Mouse (Mus musculus): ENCODE measurements around the gene Eml2.
A peak's percentile ranks its signal among the peaks of the same experiment; 100 is the strongest.

The Eml2 gene

DNA sequence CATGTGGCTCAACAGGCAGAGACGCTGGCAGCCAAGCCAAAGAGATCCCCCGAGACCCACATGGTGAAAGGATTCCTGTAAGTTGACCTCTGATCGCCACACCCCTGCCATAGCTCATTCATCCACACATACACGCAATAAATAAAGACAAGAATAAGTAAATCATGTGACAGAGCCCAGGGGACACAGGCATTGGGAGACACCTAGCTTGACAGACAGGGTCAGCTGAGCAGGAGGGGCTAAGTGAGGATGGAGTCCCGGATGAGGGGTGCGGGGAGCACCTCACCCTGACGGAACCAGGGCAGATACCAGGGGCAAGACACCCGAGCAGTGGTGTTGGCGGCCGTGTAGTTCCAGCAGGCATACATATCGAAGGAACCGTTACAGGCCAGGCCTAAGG, 12.5 kb upstream of the Eml2 start:
- DNase-seq: no peak

GRCm38 (mm10) chr7:19164189-19164588, 12.0 kb upstream of the Eml2 start:
- no peak for DNase-seq

- no peak for DNase-seq
Measured at GRCm38 (mm10) chr7:19164978-19165377, 11.2 kb upstream of the Eml2 start.

DNA sequence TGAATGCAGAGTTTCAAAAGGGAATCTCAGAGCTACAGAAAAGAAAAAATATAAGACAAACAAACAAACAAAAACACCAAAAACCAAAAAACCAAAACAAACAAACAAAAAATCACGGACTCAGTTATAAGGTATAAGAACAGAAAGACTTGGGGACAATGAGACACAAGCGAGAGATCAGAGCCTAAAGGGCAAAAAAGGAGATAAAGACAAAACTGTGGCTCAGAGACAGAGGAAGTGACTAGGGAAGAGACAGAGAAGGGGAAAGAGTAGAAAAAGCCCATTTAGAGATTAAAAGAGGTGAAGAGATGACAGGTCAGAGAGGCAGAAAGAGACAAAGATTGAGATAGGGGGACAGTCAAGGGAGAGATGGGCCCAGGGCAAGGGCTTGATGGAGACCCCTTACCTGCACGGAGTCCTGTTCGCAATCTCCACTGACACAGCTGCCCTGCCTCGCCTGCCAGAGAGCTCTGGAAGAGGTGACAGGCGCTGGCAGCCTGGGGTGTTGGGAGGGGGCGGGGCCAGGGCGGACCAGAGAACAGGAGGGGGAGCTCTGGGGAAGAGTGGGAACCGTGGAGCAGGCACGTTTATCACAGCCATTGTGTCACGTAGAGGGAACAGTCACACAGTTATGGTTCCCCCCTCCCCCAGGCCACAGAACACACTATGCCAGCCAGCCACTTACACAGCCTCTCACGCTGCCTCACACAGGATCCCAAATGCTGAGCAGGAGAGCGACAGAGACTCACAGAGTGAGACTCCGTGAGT, 10.4 kb upstream of the Eml2 start, which contains the start of gene Gipr:
Gene Gipr, minus strand, starts transcription at position 472 of the 768 bp plus-strand sequence.
- no peak for DNase-seq

- no peak for DNase-seq
Measured at GRCm38 (mm10) chr7:19166990-19167389, 9.2 kb upstream of the Eml2 start.

- DNase-seq: no peak
Measured at GRCm38 (mm10) chr7:19169506-19169905, 6.7 kb upstream of the Eml2 start.

- DNase-seq: no peak
Measured at GRCm38 (mm10) chr7:19170142-19170541, 6.1 kb upstream of the Eml2 start.

DNA sequence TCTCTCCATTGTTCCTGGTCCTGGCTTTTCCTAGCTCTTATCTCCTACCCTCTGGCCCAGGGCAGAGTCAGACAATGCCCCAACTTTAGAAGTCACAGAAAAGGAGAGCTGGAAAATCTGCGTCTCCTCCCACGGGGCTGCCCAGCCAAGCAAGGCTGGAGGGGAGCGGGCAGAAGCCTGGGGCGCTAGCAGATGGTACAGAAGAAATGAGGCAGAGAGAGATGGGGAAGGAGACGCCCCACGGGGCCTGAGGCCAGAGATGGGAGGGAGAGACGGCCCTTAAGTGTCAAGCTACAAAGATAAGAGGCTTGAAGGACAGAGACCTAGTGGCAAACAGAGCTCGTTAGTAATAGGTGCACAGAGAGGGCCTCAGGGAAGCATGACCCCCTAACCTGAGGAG, 4.4 kb upstream of the Eml2 start:
- DNase-seq: peak; percentile 46 to 52

GRCm38 (mm10) chr7:19172874-19173273, 3.3 kb upstream of the Eml2 start:
- peak; percentile 69 to 74 for DNase-seq

- DNase-seq: no peak
Measured at GRCm38 (mm10) chr7:19176516-19176947, 311 bp downstream of the Eml2 start.

DNA sequence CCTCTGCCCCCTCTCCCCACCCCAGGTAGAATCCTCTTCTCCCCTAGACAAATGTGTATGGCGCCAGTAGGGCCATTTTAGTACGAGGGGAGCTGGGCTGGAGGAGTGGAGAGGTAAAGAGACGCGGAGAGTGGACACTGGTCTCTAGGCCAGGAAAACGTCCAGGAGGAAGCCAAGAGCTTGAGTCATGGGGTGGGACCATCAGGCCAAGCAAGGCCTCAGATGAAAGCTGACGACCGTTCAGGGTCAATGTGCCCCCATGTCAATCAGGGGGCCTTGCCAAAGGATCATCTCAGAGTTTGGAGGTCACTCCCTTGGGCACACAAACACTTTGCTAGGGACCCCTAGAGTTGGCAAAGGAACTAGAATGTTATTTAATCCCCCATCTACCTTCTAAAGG, 995 bp downstream of the Eml2 start:
- DNase-seq: peak; percentile 25 to 35

DNA sequence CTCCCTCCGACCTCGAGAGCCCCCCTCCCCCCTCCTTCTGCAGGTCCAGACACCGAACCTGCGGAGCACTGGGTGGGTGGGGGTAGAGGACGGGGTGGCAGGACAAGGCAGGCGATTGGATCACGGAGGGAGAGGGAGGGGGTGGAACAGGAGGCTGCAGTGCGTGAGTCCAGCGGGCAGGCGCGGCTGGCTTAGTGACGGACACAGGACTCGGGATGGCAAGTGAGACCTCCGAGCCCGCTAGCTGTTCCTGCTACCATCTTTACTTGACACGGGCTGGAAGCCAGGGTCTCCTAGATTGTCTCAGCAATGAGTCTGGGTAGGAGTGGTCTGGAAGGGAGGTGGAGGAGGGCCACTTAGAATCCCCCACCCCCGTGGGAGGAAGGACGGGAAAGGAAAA, 1.8 kb downstream of the Eml2 start:
- DNase-seq: peak; percentile 48 to 58

GRCm38 (mm10) chr7:19178443-19179092, 2.3 kb downstream of the Eml2 start:
- peak; percentile 87 to 91 for DNase-seq

DNA sequence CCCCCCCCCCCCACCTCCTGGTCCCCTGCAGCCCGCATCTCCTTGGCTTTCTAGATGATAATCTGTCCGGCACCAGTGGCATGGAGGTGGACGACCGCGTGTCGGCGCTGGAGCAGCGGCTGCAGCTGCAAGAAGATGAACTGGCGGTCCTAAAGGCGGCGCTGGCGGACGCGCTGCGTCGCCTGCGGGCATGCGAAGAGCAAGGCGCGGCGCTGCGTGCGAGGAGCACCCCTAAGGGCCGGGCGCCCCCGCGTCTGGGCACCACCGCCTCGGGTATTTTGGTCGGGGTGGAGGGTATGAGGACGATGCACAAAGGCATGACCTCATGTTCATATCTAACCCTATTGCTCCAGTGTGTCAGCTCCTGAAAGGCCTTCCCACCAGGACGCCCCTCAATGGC, 3.0 kb downstream of the Eml2 start:
- DNase-seq: peak; percentile 57 to 66

- DNase-seq: no peak
Measured at GRCm38 (mm10) chr7:19179936-19180335, 3.7 kb downstream of the Eml2 start.

- no peak for DNase-seq
Measured at GRCm38 (mm10) chr7:19180862-19181429, 4.7 kb downstream of the Eml2 start.

- DNase-seq: no peak
Measured at GRCm38 (mm10) chr7:19184250-19184649, 8.0 kb downstream of the Eml2 start.

DNA sequence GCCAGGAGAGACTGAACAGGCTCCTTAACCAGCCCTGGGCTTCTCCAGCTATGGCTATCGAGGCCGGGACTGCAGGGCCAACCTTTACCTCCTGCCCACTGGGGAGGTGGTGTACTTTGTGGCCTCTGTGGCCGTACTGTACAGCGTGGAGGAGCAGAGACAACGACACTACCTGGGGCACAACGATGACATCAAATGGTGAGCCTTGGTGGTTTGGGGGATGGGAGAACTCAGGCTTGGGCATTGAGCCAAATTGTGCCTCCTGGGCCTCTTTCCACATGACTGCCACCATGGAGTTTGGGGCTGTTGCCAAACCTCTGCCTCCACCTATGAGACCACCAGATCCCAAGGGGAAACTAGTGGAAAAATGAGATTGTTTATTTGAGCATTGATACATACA, 8.5 kb downstream of the Eml2 start:
- no peak for DNase-seq

GRCm38 (mm10) chr7:19194676-19195075, 18.5 kb downstream of the Eml2 start:
- no peak for DNase-seq

- DNase-seq: peak; percentile 35 to 54
Measured at GRCm38 (mm10) chr7:19196676-19197075, 20.5 kb downstream of the Eml2 start.

DNA sequence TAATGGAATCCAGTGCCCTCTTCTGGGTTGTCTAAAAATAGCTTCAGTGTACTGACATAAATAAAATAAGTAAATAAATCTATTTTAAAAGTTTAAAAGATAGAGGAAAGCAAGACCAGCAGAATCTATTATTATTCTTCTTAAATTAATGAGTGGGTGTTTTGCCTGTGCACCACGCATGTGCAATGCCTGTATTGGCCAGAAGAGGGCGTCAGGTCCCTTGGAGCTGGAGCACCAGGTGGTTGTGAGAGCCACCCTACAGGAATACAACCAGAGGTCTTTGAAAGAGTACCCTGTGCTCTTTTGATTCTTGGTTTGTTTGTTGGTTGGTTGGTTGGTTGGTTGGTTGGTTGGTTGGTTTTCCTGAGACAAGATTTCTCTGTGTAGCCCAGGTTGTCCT, 21.8 kb downstream of the Eml2 start:
- DNase-seq: peak in 1 of 2 experiments; percentile 40

GRCm38 (mm10) chr7:19201660-19202059, 25.4 kb downstream of the Eml2 start:
- DNase-seq: no peak

GRCm38 (mm10) chr7:19202065-19202850, 26.0 kb downstream of the Eml2 start:
- DNase-seq: no peak
